Mouse (Mus musculus) lung, postnatal 0 days (tissue): ENCODE measurements around the gene Gm49776. TPM values are rescaled to one million over a fixed set of nuclear protein-coding genes. Genes with fewer than 3 reads are reported as not detected.

ENCODE experiments used
- ATAC-seq: fragments of 200-750 bp; cut with Nextera tagmentation; 2 replicates; pipeline ENCODE4 v1.8.0; 2017; ENCODE audit warnings: moderate library complexity
- DNase-seq: peaks from one replicate; pipeline ENCODE4 v3.0.0-alpha.2; 2016; ENCODE audit warnings: low spot score
- H3K27ac ChIP-seq: fragments of 300-500 bp; sonication (generic); 2 replicates; pipeline ENCODE4 v1.5.1; 2014; ENCODE audit warnings: antibody characterized with exemption, mild to moderate bottlenecking, low read length, mixed read lengths
- H3K27me3 ChIP-seq: fragments of 300-500 bp; sonication (generic); replicated peaks from 2 replicates; pipeline ENCODE4 v1.6.1; 2014; ENCODE audit warnings: low read length, mixed read lengths; ENCODE audit not compliant: insufficient read depth
- H3K36me3 ChIP-seq: fragments of 300-500 bp; sonication (generic); 2 replicates; pipeline ENCODE4 v1.6.1; 2014; ENCODE audit warnings: low read length, mixed read lengths; ENCODE audit not compliant: insufficient read depth
- H3K4me1 ChIP-seq: fragments of 300-500 bp; sonication (generic); 2 replicates; pipeline ENCODE4 v1.6.1; 2014; ENCODE audit warnings: antibody characterized with exemption, low read depth, low read length, mixed read lengths; ENCODE audit not compliant: insufficient read depth
- H3K4me2 ChIP-seq: fragments of 300-500 bp; sonication (generic); replicated peaks from 2 replicates; pipeline ENCODE4 v1.6.1; 2014; ENCODE audit warnings: low read depth, mild to moderate bottlenecking, low read length, moderate library complexity, mixed read lengths
- H3K4me3 ChIP-seq: fragments of 300-500 bp; sonication (generic); 2 replicates; pipeline ENCODE4 v1.5.1; 2014; ENCODE audit warnings: low read depth, low read length
- H3K9ac ChIP-seq: fragments of 300-500 bp; sonication (generic); replicated peaks from 2 replicates; pipeline ENCODE4 v1.6.1; 2014; ENCODE audit warnings: low read depth, mild to moderate bottlenecking
- H3K9me3 ChIP-seq: fragments of 300-500 bp; sonication (generic); 2 replicates; pipeline ENCODE4 v1.6.1; 2016; ENCODE audit warnings: low read length, mixed read lengths
- CTCF ChIP-seq: IDR thresholded peaks from 2 replicates; pipeline ENCODE4 v1.5.1; 2016; ENCODE audit warnings: antibody characterized with exemption, mild to moderate bottlenecking
- EP300 ChIP-seq: IDR thresholded peaks from 2 replicates; pipeline ENCODE4 v1.6.1; 2016; ENCODE audit warnings: antibody characterized with exemption, mild to moderate bottlenecking, control low read depth
- WGBS: fragments of 180-500 bp; shearing (Covaris S2); extraction: QIAGEN DNeasy Blood & Tissue Kit; methylation state at CpG from one replicate; pipeline ENCODE4 v1.1.7; 2014; 5-methylcytosine and 5-hydroxymethylcytosine counted together
- polyA plus RNA-seq: library from polyadenylated mRNA; unstranded; fragments of >200 nt; fragmentation: Nextera tagmentation; extraction: Ambion mirVana; gene quantifications from 2 replicates; pipeline ENCODE4 v1.2.1, GENCODE M21; 2015

Gm49776 gene
- polyA plus RNA-seq, 1 experiment from 2014 or later, result 2.5 TPM

DNA sequence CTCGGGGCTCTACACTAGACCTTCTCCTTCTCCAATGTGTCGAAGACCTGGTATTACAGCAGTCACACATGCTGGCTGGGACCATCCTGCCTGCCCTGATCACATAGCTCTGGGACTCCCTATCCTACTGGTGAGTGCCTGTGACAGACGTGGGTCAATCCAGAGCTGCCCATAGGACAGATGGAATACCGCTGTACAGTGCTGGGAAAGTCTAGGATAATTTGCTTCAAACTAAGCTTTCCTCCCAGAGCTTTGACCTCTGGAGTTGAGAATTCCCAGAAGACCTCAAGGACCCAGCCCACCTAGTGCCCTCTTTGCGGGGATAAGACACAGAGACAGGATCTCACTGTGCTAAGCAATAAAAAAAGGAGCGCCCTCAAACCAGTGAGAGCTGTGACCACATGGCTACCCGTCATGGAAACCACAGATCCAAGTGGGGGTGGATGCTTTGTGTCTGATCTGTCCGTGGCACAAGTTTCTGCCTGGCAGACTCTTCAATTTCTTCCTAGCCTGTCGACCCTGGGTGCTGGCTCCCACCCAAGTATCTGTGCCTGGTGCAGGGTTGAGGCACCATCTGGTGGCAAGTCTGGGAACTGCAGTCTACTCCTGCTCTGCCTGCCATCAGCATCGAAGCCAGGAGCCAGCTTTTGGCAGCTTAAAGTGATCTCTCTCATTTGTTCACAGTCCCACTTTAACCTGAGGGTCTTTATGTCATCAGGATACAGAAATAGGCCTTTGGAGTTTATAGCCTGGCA lies 46.5 kb downstream of the Gm49776 start:
- no peak overlapping the region for H3K4me3 ChIP-seq
- H3K27ac ChIP-seq, result no peak overlapping the region
- WGBS, result 43% methylated on average over 10 of the region's 10 CpGs
- no peaks in the 10 kb centered on the region for H3K27me3 ChIP-seq
- DNase-seq, result peak; percentile 85
- no peak overlapping the region for H3K9ac ChIP-seq
- H3K4me1 ChIP-seq, result no peaks in the 10 kb centered on the region
- no peaks in the 10 kb centered on the region for H3K36me3 ChIP-seq
- no peak overlapping the region for H3K4me2 ChIP-seq
- no peaks in the 10 kb centered on the region for H3K9me3 ChIP-seq
- peak; percentile 98 for TF ChIP-seq CTCF
- TF ChIP-seq EP300, result no peak
- peak; percentile 53; the same call in 1 of the 2 replicates for ATAC-seq

DNA sequence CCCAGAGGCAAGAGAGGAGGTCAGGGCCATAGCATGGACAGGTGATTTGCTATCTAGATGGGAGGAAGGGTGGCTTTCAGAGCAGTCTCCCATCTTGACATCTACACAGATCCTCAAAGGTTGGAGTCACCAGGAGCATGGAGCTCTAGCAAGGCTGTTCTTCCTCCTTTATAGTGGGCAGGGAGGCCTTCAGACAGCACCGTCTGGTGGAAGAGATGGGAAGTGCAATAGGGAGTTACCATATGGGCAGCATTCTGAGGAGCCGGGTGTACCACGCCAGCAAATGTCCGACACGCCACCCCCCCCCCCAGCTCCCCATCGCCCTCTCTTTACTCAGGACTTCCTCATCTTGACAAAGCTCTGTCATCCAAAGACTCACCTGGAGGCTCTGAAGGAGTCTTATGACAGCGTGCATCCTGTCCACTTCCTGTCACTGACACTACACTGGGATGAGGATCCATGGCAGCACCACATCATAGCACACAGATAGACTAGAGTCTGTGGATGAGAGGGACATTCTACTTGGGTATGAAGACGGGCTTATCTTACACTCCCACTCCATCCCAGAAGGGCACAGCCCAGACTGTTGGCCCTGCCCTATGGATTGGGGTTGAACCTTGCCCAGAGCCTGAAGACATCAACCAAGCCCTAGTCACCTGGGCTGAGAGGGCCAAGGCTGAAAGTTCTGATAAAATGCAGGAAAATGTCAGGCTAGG lies 47.3 kb downstream of the Gm49776 start:
- Histone ChIP-seq H3K27ac (no peak overlapping the region), H3K36me3 (no peaks in the 10 kb centered on the region), H3K4me3 (no peak overlapping the region), H3K27me3 (no peaks in the 10 kb centered on the region), H3K9me3 (no peaks in the 10 kb centered on the region), H3K4me1 (no peaks in the 10 kb centered on the region), H3K9ac (no peak overlapping the region), H3K4me2 (no peak overlapping the region)
- DNase-seq (peak; percentile 60), ATAC-seq (peak; percentile 47; the same call in 1 of the 2 replicates)
- TF ChIP-seq CTCF (peak; percentile 89), EP300 (no peak)
- WGBS, result 16% methylated on average over 8 of the region's 8 CpGs

DNA sequence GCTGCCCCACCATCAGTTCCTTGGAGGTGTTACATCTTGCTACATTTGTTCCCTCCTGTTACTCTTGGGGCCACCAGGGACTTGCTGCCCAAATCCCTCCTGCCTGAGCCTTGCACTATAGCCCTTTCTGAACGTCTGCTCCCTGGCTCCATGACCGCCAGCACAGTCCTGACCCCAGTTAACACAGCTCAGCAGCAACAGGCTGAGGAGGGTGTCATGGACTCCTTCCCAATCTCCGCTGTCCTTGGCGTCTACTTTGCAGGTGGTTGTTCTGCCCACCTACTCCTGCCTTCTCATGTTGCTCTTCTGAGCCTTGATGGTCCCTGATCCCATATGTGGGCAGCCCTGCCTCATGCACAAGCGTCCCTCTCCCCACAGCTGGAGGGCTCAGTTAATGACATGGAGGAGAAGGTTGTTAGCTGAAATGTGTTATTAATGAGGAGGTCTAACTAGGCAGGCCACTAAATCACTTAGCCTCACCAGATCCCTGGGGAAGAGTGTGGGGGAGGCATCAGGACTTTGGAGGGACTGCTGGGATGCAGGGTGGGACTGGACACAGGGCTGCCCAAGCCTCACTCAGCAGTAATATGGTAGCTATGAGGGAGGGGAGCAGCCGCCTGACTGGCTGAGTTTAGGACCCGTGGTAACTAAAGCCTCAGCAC lies 54.6 kb downstream of the Gm49776 start:
- no peaks in the 10 kb centered on the region for H3K27me3 ChIP-seq
- H3K27ac ChIP-seq, result no peak overlapping the region
- no peaks in the 10 kb centered on the region for H3K9me3 ChIP-seq
- 62% methylated on average over 7 of the region's 7 CpGs for WGBS
- no peak overlapping the region for H3K4me3 ChIP-seq
- ATAC-seq (no peak), DNase-seq (no peak)
- no peaks in the 10 kb centered on the region for H3K36me3 ChIP-seq
- TF ChIP-seq EP300 (no peak), CTCF (no peak)
- H3K4me1 ChIP-seq, result no peaks in the 10 kb centered on the region
- H3K9ac ChIP-seq, result no peak overlapping the region
- H3K4me2 ChIP-seq, result no peak overlapping the region

DNA sequence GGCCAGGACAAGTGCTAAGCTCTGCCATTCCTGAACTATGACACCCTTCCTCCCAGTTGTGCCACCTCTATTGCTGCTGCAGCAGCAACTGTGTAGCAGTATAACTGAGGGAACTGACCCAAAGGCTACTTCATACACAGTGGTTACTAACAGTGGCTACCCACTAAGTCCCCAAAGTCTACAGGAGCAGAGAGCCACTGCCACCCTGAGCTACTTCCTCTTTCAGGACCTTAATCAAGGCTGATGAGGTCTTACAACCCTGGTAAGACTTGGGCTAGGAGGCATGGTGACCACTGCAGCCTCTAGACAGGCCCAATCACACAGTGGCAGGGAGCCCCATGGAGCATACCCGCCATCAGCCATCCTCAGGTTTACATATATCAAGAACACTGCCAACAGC lies 56.1 kb downstream of the Gm49776 start:
- no peak for ATAC-seq
- Histone ChIP-seq H3K4me2 (no peak overlapping the region), H3K27ac (no peak overlapping the region), H3K27me3 (no peaks in the 10 kb centered on the region), H3K9me3 (no peaks in the 10 kb centered on the region), H3K4me3 (no peak overlapping the region), H3K4me1 (no peaks in the 10 kb centered on the region), H3K9ac (no peak overlapping the region), H3K36me3 (no peaks in the 10 kb centered on the region)
- TF ChIP-seq CTCF, result no peak
- no peak for TF ChIP-seq EP300
- 88% methylated on average over 1 of the region's 1 CpGs for WGBS
- DNase-seq, result no peak

DNA sequence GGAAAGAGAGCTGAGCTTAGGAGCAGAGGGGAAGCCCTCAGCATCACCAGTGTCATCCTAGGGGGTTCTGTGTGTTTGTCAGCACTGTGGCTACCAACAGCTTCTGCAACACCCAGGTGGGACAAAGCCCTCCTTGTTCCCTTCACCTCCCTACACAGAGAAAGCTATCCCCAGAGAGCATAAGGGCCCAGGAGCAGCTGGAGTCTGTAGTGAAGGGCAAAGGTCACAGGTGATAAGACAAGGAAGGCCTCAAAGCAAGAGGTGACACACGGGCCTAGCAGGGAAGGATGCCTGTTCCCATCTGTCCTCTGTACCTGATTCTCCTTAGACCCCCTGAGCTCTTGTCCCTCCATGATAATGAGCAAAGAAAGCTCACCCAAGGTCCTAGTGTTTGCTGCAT lies 56.5 kb downstream of the Gm49776 start:
- Histone ChIP-seq H3K27ac (no peak overlapping the region), H3K9me3 (no peaks in the 10 kb centered on the region), H3K4me2 (no peak overlapping the region), H3K36me3 (no peaks in the 10 kb centered on the region), H3K4me1 (no peaks in the 10 kb centered on the region), H3K4me3 (no peak overlapping the region), H3K27me3 (no peaks in the 10 kb centered on the region), H3K9ac (no peak overlapping the region)
- TF ChIP-seq CTCF (no peak), EP300 (no peak)
- no peak for ATAC-seq
- no peak for DNase-seq
- 19% methylated on average over 1 of the region's 1 CpGs for WGBS

DNA sequence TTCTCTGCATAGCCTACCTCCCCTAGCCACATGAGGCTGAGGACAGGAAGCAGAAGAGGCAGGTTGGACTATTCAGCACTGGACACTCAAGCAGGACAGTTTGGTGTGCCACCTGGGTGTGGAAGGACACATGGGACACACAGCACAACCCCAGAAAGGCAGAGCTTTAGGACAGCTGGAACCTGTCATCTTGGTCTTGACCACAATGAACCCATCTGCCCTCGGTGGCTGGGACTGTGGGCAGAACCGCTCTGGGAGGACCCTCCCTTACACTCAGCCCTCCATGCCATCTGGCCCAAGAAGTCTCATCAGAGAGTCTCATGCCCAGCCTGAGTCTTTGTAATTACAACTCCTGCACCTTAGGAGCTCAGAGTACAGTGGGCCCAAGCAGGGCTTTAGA lies 58.1 kb downstream of the Gm49776 start:
- H3K36me3 ChIP-seq, result no peaks in the 10 kb centered on the region
- TF ChIP-seq CTCF (no peak), EP300 (no peak)
- no peak overlapping the region for H3K27ac ChIP-seq
- WGBS, result 64% methylated on average over 2 of the region's 2 CpGs
- H3K4me2 ChIP-seq, result no peak overlapping the region
- ATAC-seq, result no peak
- no peaks in the 10 kb centered on the region for H3K9me3 ChIP-seq
- H3K27me3 ChIP-seq, result no peaks in the 10 kb centered on the region
- no peaks in the 10 kb centered on the region for H3K4me1 ChIP-seq
- no peak overlapping the region for H3K4me3 ChIP-seq
- no peak for DNase-seq
- no peak overlapping the region for H3K9ac ChIP-seq
